Mouse (Mus musculus): ENCODE results near the gene Fam69a.
"Not testable (repeated sequence)": the region's sequence is repeated elsewhere in the genome, so short reads cannot be mapped to it uniquely, and the experiment has no call there.

Fam69a gene

GRCm38 (mm10) chr5:107982016-107982415, 4.9 kb downstream of the Fam69a start:
- no peak for DNase-seq (ENCODE audit: low read depth, low spot score)

- peak; percentile 73 for DNase-seq (ENCODE audit: low read depth, low spot score)
These were observed 7.0 kb downstream of the Fam69a start for GRCm38 (mm10) chr5:107979901-107980300.

- DNase-seq (ENCODE audit: low read depth, low spot score): peak; percentile 44
These were observed 8.4 kb downstream of the Fam69a start for GRCm38 (mm10) chr5:107978289-107979035.

GRCm38 (mm10) chr5:107977640-107978288, 9.1 kb downstream of the Fam69a start:
- no peak for DNase-seq (ENCODE audit: low read depth, low spot score)

- no peak for DNase-seq (ENCODE audit: low read depth, low spot score)
These were observed 13.6 kb downstream of the Fam69a start for GRCm38 (mm10) chr5:107973310-107973709.

- DNase-seq (ENCODE audit: low read depth, low spot score): no peak
These were observed 14.2 kb downstream of the Fam69a start for GRCm38 (mm10) chr5:107972444-107973272.

- DNase-seq (ENCODE audit: low read depth, low spot score): no peak
These were observed 15.8 kb downstream of the Fam69a start for GRCm38 (mm10) chr5:107971069-107971468.

- DNase-seq (ENCODE audit: low read depth, low spot score): not testable (repeated sequence)
These were observed 17.1 kb downstream of the Fam69a start for GRCm38 (mm10) chr5:107969818-107970217.

GRCm38 (mm10) chr5:107968079-107968478, 18.8 kb downstream of the Fam69a start:
- no peak for DNase-seq (ENCODE audit: low read depth, low spot score)

- DNase-seq (ENCODE audit: low read depth, low spot score): no peak
These were observed 19.9 kb downstream of the Fam69a start for GRCm38 (mm10) chr5:107966841-107967457.

GRCm38 (mm10) chr5:107966156-107966555, 20.7 kb downstream of the Fam69a start:
- no peak for DNase-seq (ENCODE audit: low read depth, low spot score)

- DNase-seq (ENCODE audit: low read depth, low spot score): no peak
These were observed 21.4 kb downstream of the Fam69a start for GRCm38 (mm10) chr5:107965355-107965991.

- DNase-seq (ENCODE audit: low read depth, low spot score): no peak
These were observed 22.7 kb downstream of the Fam69a start for GRCm38 (mm10) chr5:107964031-107964758.

- no peak for DNase-seq (ENCODE audit: low read depth, low spot score)
These were observed 25.2 kb downstream of the Fam69a start for GRCm38 (mm10) chr5:107961438-107962251.

- peak; percentile 83 for DNase-seq (ENCODE audit: low read depth, low spot score)
These were observed 26.2 kb downstream of the Fam69a start for GRCm38 (mm10) chr5:107960532-107961202.

- DNase-seq (ENCODE audit: low read depth, low spot score): no peak
These were observed 27.1 kb downstream of the Fam69a start for GRCm38 (mm10) chr5:107959624-107960300.

- no peak for DNase-seq (ENCODE audit: low read depth, low spot score)
These were observed 36.2 kb downstream of the Fam69a start for GRCm38 (mm10) chr5:107950643-107951042.

- no peak for DNase-seq (ENCODE audit: low read depth, low spot score)
These were observed 37.3 kb downstream of the Fam69a start for GRCm38 (mm10) chr5:107949607-107950006.

- DNase-seq (ENCODE audit: low read depth, low spot score): no peak
These were observed 38.0 kb downstream of the Fam69a start for GRCm38 (mm10) chr5:107948899-107949298.

Data from A20 (cell line).